Mouse (Mus musculus) spleen, postnatal 0 days (tissue): ENCODE data around the gene Gm10720. TPM values are rescaled to one million over a fixed set of nuclear protein-coding genes. Genes with fewer than 3 reads are reported as not detected.

Experiments
- polyA plus RNA-seq: library from polyadenylated mRNA; unstranded; fragments of >200 nt; fragmentation: Nextera tagmentation; extraction: Ambion mirVana; gene quantifications from 2 replicates; pipeline ENCODE4 v1.2.1, GENCODE M21; 2015

The Gm10720 gene
- 0.28 TPM in 1 of 2 replicates, not detected in the other for polyA plus RNA-seq

DNA sequence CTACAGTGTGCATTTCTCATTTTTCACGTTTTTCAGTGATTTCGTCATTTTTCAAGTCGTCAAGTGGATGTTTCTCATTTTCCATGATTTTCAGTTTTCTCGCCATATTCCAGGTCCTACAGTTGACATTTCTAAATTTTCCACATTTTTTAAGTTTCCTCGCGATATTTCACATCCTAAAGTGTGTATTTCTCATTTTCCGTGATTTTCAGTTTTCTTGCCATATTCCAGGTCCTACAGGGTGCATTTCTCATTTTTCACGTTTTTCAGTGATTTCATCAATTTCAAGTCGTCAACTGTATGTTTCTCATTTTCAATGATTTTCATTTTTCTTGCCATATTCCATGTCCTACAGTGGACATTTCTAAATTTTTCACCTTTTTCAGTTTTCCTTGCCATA is at the start of gene Gm10720:
Gene Gm10720 (plus strand): TSS at position 301 of the 400 bp plus-strand sequence.

DNA sequence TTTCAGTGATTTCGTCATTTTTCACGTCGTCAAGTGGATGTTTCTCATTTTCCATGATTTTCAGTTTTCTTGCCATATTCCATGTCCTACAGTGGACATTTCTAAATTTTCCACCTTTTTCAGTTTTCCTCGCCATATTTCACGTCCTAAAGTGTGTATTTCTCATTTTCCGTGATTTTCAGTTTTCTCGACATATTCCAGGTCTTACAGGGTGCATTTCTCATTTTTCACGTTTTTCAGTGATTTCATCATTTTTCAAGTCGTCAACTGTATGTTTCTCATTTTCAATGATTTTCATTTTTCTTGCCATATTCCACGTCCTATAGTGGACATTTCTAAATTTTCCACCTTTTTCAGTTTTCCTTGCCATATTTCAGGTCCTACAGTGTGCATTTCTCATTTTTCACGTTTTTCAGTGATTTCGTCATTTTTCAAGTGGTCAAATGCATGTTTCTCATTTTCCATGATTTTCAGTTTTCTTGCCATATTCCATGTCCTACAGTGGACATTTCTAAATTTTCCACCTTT is 14.9 kb upstream of the Gm10720 start, which contains the start of gene Gm10722:
Gene Gm10722 (plus strand): TSS at position 478 of the 528 bp plus-strand sequence.

DNA sequence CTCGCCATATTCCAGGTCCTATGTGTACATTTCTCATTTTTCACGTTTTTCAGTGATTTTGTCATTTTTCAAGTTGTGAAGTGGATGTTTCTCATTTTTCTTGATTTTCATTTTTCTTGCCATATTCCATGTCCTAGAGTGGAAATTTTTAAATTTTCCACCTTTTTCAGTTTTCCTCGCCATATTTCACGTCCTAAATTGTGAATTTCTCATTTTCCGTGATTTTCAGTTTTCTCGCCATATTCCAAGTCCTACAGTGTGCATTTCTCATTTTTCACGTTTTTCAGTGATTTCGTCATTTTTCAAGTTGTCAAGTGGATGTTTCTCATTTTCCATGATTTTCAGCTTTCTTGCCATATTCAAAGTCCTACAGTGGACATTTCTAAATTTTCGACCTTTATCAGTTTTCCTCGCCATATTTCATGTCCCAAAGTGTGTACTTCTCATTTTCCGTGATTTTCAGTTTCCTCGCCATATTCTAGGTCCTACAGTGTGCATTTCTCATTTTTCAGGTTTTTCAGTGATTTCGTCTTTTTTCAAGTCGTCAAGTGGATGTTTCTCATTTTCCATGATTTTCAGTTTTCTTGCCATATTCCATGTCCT is 12.6 kb upstream of the Gm10720 start, which contains the start of gene Gm11168:
Gene Gm11168 (plus strand): TSS at position 553 of the 603 bp plus-strand sequence.

DNA sequence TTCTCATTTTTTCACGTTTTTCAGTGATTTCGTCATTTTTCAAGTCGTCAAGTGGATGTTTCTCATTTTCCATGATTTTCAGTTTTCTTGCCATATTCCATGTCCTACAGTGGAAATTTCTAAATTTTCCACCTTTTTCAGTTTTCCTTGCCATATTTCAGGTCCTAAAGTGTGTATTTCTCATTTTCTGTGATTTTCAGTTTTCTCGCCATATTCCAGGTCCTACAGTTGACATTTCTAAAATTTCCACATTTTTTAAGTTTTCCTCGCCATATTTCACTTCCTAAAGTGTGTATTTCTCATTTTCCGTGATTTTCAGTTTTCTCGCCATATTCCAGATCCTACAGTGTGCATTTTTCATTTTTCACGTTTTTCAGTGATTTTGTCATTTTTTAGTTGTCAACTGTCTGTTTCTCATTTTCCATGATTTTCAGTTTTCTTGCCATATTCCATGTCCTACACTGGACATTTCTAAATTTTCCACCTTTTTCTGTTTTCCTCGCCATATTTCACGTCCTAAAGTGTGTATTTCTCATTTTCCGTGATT is 2.6 kb upstream of the Gm10720 start, which contains the start of gene Gm10721:
Gene Gm10721 (plus strand): TSS at position 408 of the 547 bp plus-strand sequence.

DNA sequence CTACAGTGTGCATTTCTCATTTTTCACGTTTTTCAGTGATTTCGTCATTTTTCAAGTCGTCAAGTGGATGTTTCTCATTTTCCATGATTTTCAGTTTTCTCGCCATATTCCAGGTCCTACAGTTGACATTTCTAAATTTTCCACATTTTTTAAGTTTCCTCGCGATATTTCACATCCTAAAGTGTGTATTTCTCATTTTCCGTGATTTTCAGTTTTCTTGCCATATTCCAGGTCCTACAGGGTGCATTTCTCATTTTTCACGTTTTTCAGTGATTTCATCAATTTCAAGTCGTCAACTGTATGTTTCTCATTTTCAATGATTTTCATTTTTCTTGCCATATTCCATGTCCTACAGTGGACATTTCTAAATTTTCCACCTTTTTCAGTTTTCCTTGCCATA is 1.7 kb downstream of the Gm10720 start, which contains the start of gene Gm10719:
Gene Gm10719 (plus strand): TSS at position 301 of the 400 bp plus-strand sequence.

DNA sequence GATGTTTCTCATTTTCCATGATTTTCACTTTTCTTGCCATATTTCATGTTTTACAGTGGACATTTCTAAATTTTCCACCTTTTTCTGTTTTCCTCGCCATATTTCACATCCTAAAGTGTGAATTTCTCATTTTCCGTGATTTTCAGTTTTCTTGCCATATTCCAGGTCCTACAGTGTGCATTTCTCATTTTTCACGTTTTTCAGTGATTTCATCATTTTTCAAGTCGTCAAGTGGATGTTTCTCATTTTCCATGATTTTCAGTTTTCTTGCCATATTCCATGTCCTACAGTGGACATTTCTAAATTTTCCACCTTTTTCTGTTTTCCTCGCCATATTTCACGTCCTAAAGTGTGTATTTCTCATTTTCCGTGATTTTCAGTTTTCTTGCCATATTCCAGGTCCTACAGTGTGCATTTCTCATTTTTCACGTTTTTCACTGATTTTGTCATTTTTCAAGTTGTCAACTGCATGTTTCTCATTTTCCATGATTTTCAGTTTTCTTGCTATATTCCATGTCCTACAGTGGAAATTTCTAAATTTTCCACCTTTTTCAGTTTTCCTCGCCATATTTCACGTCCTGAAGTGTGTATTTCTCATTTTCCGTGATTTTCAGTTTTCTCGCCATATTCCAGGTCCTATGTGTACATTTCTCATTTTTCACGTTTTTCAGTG is 8.0 kb downstream of the Gm10720 start, which contains the start of gene Gm10718:
Gene Gm10718 (plus strand): TSS at position 236 of the 673 bp plus-strand sequence.

DNA sequence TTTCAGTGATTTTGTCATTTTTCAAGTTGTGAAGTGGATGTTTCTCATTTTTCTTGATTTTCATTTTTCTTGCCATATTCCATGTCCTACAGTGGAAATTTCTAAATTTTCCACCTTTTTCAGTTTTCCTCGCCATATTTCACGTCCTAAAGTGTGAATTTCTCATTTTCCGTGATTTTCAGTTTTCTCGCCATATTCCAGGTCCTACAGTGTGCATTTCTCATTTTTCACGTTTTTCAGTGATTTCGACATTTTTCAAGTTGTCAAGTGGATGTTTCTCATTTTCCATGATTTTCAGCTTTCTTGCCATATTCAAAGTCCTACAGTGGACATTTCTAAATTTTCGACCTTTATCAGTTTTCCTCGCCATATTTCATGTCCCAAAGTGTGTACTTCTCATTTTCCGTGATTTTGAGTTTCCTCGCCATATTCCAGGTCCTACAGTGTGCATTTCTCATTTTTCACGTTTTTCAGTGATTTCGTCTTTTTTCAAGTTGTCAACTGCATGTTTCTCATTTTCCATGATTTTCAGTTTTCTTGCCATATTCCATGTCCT is 9.5 kb downstream of the Gm10720 start, which contains the start of gene Gm10717:
Gene Gm10717 (plus strand): TSS at position 506 of the 556 bp plus-strand sequence.

DNA sequence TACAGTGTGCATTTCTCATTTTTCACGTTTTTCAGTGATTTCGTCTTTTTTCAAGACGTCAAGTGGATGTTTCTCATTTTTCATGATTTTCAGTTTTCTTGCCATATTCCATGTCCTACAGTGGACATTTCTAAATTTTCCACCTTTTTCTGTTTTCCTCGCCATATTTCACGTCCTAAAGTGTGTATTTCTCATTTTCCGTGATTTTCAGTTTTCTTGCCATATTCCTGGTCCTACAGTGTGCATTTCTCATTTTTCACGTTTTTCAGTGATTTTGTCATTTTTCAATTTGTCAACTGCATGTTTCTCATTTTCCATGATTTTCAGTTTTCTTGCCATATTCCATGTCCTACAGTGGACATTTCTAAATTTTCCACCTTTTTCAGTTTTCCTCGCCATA is 18.8 kb downstream of the Gm10720 start, which contains the start of gene Gm17535:
Gene Gm17535 (plus strand): TSS at position 301 of the 400 bp plus-strand sequence.

DNA sequence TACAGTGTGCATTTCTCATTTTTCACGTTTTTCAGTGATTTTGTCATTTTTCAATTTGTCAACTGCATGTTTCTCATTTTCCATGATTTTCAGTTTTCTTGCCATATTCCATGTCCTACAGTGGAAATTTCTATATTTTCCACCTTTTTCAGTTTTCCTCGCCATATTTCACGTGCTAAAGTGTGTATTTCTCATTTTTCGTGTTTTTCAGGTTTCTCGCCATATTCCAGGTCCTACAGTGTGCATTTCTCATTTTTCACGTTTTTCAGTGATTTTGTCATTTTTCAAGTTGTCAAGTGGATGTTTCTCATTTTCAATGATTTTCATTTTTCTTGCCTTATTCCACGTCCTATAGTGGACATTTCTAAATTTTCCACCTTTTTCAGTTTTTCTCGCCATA is 21.1 kb downstream of the Gm10720 start, which contains the start of gene Gm10715:
Gene Gm10715 (plus strand): TSS at position 301 of the 400 bp plus-strand sequence.

Other genes starting within 250 kb of the Gm10720 start
- gene Gm10722, start 14.7 kb upstream of the Gm10720 start, polyA plus RNA-seq, result not detected in 2 replicates
- not detected in 2 replicates for gene Gm11168, start 12.3 kb upstream of the Gm10720 start, polyA plus RNA-seq
- 0.36 TPM in 1 of 2 replicates, not detected in the other for gene Gm10721, start 2.5 kb upstream of the Gm10720 start, polyA plus RNA-seq
- gene Gm10719, start 1.8 kb downstream of the Gm10720 start, polyA plus RNA-seq, result 1.1 and 1.2 TPM in 2 replicates
- 1.5 TPM in 1 of 2 replicates, not detected in the other for gene Gm10718, start 7.9 kb downstream of the Gm10720 start, polyA plus RNA-seq
- 0.85 and 1.2 TPM in 2 replicates for gene Gm10717, start 9.8 kb downstream of the Gm10720 start, polyA plus RNA-seq
- gene Gm17535, start 18.9 kb downstream of the Gm10720 start, polyA plus RNA-seq, result not detected in 2 replicates
- gene Gm10715, start 21.2 kb downstream of the Gm10720 start, polyA plus RNA-seq, result not detected in 2 replicates